Mouse (Mus musculus): Measurements from ENCODE around the gene BC030867. TPM values are rescaled to one million over a fixed set of nuclear protein-coding genes. Genes with fewer than 3 reads are reported as not detected.

BC030867 gene
- polyA plus RNA-seq, 1 experiment from 2014 or later, result 2.5 TPM

DNA sequence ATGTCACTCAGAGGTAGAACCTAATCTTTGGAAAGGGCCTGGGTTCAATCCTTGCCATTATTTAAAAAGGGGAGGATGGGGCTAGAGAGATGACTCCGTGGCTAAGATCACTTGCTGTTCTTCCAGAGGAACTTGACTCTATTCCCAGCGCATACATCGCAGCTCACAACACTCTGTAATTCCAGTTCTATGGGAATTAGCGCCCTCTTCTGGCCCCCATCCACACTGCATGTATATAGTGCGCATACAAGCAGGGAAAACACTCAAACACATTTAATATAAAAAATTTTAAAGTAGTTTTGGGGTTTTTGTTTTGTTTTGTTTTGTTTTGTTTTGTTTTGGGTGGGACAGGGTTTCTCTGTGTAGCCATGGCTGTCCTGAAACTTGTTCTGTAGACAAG is 6.8 kb upstream of the BC030867 start:
- Histone ChIP-seq H3K9ac (no peak overlapping the region), H3K4me1 (peaks cover 19% of the 10 kb centered on the region), H3K4me2 (no peak overlapping the region), H3K36me3 (replicated peaks) (no peaks in the 10 kb centered on the region), H3K4me3 (no peak overlapping the region), H3K27me3 (replicated peaks) (no peaks in the 10 kb centered on the region), H3K27ac (no peak overlapping the region), H3K9me3 (no peaks in the 10 kb centered on the region)
- WGBS, result 57% methylated on average over 5 of the region's 5 CpGs
- ATAC-seq (replicated peaks), result no peak

DNA sequence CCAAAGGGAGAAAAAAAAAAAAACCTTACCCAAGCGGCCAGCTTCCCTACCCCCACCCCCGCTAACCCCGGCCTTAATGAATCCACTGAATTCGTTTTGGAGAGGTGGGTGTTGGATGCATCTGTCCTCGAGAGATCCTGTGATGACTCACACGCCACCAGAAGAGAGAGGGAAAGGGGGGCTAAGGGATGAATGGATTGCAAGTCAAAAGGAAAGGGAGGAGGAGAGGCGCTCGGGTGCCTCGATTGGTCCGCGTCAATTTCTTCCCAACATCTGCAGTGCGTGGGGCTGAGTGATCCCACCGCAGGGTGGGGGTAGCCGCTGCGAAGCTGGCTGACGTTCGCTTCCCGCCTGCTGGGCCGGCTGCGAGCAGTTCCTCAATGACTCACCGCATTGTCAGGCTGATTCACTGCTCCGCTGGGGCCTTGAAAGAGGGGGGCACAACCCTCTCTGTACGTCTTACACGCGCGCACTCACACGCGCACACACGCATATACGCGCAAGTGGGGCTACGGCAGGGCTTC is 3.7 kb upstream of the BC030867 start:
- H3K4me2 ChIP-seq, result peak overlapping the region; percentile 74

DNA sequence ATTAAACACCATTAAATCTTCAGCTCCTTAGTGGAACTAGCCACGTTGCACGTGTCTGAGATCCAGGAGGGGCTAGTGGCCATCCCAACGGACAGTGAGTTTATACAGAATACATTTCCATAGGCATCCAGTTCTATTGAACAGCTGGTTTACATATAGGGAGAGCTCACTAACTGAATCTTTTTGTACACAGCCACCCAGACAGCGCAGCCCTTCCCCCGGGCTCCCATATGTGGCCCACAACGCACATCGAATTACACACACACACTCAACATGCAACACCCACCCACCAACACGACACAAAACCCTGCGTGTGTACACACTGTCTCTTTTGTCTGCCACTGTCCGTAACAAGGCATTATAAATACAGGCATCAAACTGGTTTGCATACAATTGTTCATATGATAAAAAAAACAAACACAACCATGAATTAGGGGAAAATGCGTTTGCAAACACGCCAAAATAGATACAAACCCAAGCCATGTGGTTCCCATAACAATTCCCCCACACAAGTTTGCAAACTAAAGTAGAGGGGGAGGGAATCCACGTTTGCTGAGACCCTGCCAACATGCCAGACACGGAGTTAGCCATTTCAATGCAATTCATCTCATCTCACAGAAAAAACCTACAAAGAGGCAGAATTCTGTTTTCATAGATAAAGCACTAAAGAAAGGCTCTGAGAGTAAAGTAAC is 3.0 kb upstream of the BC030867 start:
- Histone ChIP-seq H3K4me1 (peaks cover 27% of the 10 kb centered on the region), H3K4me2 (peak overlapping the region; percentile 74), H3K27ac (peak overlapping the region; percentile 57), H3K27me3 (replicated peaks) (no peaks in the 10 kb centered on the region), H3K4me3 (peak overlapping the region; percentile 38), H3K9ac (peak overlapping the region; percentile 53), H3K9me3 (no peaks in the 10 kb centered on the region), H3K36me3 (replicated peaks) (no peaks in the 10 kb centered on the region)
- WGBS, result 47% methylated on average over 14 of the region's 14 CpGs
- peak; percentile 31 for ATAC-seq (replicated peaks)

More for the DNA sequence above, 3.7 kb upstream of the BC030867 start:
- no peaks in the 10 kb centered on the region for H3K36me3 ChIP-seq (replicated peaks)
- peaks cover 27% of the 10 kb centered on the region for H3K4me1 ChIP-seq
- WGBS, result under 1% methylated on average over 32 of the region's 32 CpGs
- no peaks in the 10 kb centered on the region for H3K9me3 ChIP-seq
- peak overlapping the region; percentile 38 for H3K4me3 ChIP-seq
- peak overlapping the region; percentile 57 for H3K27ac ChIP-seq
- peak overlapping the region; percentile 53 for H3K9ac ChIP-seq
- no peaks in the 10 kb centered on the region for H3K27me3 ChIP-seq (replicated peaks)
- ATAC-seq (replicated peaks), result peak; percentile 85

DNA sequence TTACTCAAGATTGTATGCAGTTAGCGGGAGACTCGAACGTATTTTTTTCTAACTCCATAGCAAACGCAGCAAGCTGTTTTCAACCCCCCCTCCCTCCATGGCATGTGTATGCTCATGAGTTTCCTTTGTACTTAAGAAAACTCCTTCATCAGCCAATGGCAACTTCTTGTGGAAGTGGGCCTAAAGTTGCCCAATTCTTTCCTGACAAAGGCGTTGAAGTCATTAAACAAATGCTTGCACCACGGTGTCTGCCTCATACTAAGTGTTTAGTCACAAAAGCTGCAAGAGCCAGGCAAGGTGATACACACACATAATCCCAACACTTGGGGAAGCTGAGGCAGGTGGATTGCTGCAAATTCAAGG is 2.4 kb upstream of the BC030867 start:
- peaks cover 27% of the 10 kb centered on the region for H3K4me1 ChIP-seq
- no peaks in the 10 kb centered on the region for H3K36me3 ChIP-seq (replicated peaks)
- H3K9me3 ChIP-seq, result no peaks in the 10 kb centered on the region
- no peaks in the 10 kb centered on the region for H3K27me3 ChIP-seq (replicated peaks)
- ATAC-seq (replicated peaks), result no peak
- no peak overlapping the region for H3K9ac ChIP-seq
- H3K4me2 ChIP-seq, result no peak overlapping the region
- 83% methylated on average over 6 of the region's 6 CpGs for WGBS
- no peak overlapping the region for H3K27ac ChIP-seq
- H3K4me3 ChIP-seq, result no peak overlapping the region

DNA sequence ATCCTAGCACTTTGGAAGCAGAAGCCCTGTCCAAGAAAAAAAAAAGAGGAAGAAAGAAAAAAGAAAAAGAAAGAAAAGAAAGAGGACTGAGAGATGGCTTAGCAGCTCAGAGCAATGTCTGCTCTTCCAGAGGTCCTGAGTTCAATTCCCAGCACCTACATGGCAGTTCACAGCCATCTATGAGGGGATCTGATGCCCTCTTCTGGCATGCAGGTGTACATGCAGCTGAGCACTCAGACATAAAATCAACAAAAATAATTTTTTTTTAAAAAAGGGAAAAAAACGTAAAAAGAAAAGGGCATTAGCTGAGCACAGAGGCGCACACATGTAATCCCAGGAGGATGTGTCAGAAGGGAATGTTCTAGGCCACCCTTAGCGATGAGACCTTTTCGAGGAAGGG is 1.8 kb upstream of the BC030867 start:
- no peak for ATAC-seq (replicated peaks)
- Histone ChIP-seq H3K27me3 (replicated peaks) (no peaks in the 10 kb centered on the region), H3K36me3 (replicated peaks) (no peaks in the 10 kb centered on the region), H3K9me3 (no peaks in the 10 kb centered on the region), H3K27ac (no peak overlapping the region), H3K4me1 (peaks cover 27% of the 10 kb centered on the region), H3K4me2 (no peak overlapping the region), H3K9ac (no peak overlapping the region), H3K4me3 (no peak overlapping the region)
- WGBS, result 90% methylated on average over 4 of the region's 4 CpGs

DNA sequence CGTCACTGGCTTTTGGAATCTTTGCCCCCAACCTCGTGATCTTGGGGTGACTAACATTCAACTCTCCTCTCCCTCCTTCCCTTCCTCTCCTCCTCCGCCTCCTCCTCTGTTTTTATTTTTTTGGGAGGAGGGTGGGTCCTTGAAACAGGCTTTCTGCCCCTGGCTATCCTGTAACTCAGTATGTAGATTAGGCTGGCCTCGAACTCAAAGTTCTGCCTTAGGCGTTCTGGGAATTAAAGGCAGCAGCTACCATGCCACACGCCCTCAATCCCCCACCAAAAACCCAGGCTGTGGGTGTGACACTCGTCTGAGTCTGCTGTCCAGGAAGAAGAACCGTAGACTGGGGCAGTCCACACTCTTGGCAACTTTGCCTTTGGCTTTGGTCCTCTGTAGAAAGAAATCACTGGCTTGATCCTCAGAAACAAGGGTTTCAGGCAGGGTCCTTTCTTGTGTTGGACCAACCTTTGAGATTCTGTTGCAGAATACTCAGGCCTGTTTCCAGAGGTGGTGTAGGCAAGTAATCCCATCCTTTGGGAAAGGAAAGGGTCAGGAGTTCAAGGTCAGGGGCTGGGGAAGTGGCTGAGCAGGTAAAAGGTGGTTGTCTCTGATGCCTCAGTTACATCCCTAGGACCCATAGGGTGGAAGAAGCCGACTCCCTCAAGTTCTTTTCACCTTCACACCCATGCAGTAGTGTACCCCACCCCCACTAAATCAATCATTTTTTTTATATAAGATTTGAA is 839 bp downstream of the BC030867 start:
- Histone ChIP-seq H3K4me3 (peak overlapping the region; percentile 40), H3K27me3 (replicated peaks) (no peaks in the 10 kb centered on the region), H3K27ac (no peak overlapping the region), H3K36me3 (replicated peaks) (no peaks in the 10 kb centered on the region), H3K9ac (no peak overlapping the region), H3K9me3 (no peaks in the 10 kb centered on the region), H3K4me1 (peaks cover 25% of the 10 kb centered on the region), H3K4me2 (peak overlapping the region; percentile 79)
- ATAC-seq (replicated peaks), result no peak
- 12% methylated on average over 9 of the region's 9 CpGs for WGBS

DNA sequence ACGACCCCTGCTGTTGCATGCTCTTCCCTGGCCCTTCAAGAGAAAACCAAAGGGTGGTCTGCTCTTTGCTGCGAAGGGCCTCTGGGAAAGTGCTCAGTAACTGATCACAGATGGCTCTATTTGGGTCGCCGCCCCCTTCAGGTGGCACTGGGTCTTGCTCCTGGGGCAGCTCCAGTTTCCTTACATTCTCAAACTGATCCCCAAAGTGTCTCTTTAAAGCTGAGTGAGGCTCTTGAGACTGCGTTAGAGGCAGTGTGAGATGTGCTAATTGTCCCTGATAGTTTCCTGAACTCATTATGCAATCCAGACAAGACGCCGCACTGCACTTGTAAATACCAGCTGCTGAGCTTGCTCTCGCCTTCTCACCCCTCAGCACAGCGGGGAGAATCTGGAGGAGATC is 8.8 kb downstream of the BC030867 start:
- Histone ChIP-seq H3K36me3 (replicated peaks) (no peaks in the 10 kb centered on the region), H3K9ac (no peak overlapping the region), H3K4me1 (peaks cover 7% of the 10 kb centered on the region; the same call in 1 of the 2 replicates), H3K4me2 (no peak overlapping the region), H3K4me3 (no peak overlapping the region), H3K9me3 (no peaks in the 10 kb centered on the region), H3K27me3 (replicated peaks) (no peaks in the 10 kb centered on the region), H3K27ac (no peak overlapping the region)
- WGBS, result 22% methylated on average over 9 of the region's 9 CpGs
- no peak for ATAC-seq (replicated peaks)

DNA sequence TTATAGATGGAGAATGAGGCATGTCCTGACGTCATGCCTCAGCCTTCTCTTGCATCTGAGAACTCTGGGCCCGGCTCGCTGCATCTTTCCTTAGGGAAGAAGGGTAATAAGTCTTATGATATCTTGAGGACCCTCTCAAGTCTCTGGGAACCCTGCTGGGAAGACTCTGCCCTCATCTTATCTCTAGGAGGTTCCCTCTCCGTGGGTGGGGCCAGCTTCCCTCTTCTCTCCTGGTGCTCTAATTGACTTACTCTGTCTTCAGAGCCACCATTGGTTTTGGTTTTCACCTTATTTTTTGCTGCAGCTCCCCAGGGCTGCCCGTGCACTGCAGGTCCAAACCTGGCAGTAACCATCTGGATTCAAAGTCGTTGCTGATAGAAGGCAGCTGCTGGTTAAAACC is 9.4 kb downstream of the BC030867 start:
- no peak overlapping the region for H3K4me2 ChIP-seq
- H3K9me3 ChIP-seq, result no peaks in the 10 kb centered on the region
- WGBS, result 87% methylated on average over 6 of the region's 6 CpGs
- no peak overlapping the region for H3K9ac ChIP-seq
- no peak for ATAC-seq (replicated peaks)
- H3K27ac ChIP-seq, result no peak overlapping the region
- no peaks in the 10 kb centered on the region for H3K27me3 ChIP-seq (replicated peaks)
- H3K36me3 ChIP-seq (replicated peaks), result no peaks in the 10 kb centered on the region
- peaks cover 7% of the 10 kb centered on the region; the same call in 1 of the 2 replicates for H3K4me1 ChIP-seq
- no peak overlapping the region for H3K4me3 ChIP-seq

DNA sequence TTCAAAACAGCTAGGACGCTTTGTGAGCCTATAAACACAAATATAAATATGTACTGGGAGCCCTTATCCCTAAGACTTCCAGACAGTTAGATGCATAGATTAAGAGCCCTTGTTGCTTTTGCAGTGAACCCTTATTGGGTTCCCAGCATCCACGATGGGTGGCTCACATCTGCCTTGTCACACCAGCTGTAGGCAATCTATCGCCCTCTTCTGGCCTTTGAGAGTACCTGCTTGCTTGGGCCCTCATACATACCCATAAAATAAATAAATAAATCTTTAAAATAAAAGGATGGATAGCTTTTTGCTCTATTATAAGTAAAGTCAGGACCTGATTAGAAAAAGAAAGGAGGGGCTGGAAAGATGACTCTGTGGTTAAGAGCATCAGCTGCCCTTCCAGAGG is 9.8 kb downstream of the BC030867 start:
- peaks cover 7% of the 10 kb centered on the region; the same call in 1 of the 2 replicates for H3K4me1 ChIP-seq
- no peak overlapping the region for H3K4me2 ChIP-seq
- no peaks in the 10 kb centered on the region for H3K9me3 ChIP-seq
- no peaks in the 10 kb centered on the region for H3K27me3 ChIP-seq (replicated peaks)
- H3K9ac ChIP-seq, result no peak overlapping the region
- ATAC-seq (replicated peaks), result no peak
- WGBS, result 94% methylated on average over 3 of the region's 3 CpGs
- no peak overlapping the region for H3K4me3 ChIP-seq
- H3K36me3 ChIP-seq (replicated peaks), result no peaks in the 10 kb centered on the region
- H3K27ac ChIP-seq, result no peak overlapping the region

DNA sequence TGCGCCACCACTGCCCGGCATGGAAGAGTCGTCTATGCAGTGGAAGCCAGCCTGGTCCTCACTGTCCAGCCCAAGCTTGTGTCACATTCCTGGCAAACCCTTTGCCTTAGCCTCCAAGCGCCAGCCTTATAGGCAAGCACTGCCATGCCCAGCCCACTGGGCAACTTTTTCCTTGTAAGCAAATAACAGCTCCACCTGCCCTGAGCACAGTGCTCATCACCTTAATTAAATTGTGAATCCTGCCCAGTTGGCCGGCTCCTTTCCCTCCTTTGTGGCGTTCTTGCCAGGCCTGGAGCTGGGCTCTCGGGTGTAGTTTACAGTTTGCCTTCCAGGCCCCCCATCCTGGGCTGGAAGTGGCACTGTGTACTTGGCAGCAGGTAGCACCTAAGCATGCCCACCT is 14.5 kb downstream of the BC030867 start:
- no peak for ATAC-seq (replicated peaks)

DNA sequence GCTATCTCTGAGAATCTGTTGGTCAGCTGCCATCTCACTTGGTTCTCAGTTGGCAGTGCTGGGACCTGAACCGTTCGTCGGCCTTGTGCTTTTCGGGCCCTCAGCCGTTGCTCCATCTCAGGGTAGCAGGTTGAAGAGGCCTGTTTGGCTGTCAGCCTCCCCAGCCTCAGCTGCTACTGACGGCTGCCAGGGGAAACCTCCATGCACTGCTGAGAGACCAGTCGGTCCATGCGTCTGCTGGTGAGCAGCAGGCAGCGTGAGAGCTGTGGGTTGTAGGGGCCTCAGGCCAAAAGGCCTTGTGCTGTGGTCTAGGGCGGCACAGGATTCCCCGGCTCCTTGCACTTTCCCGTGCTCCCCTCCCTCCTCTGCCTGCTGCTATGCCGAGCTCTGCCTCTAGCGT is 17.1 kb downstream of the BC030867 start:
- WGBS, result 71% methylated on average over 14 of the region's 14 CpGs
- Histone ChIP-seq H3K4me2 (no peak overlapping the region), H3K9ac (no peak overlapping the region), H3K4me1 (peaks cover 6% of the 10 kb centered on the region), H3K27ac (no peak overlapping the region), H3K9me3 (no peaks in the 10 kb centered on the region), H3K27me3 (replicated peaks) (no peaks in the 10 kb centered on the region), H3K36me3 (replicated peaks) (no peaks in the 10 kb centered on the region), H3K4me3 (no peak overlapping the region)
- ATAC-seq (replicated peaks), result no peak

More for the DNA sequence above, 14.5 kb downstream of the BC030867 start:
- Histone ChIP-seq H3K4me2 (no peak overlapping the region), H3K4me1 (peaks cover 6% of the 10 kb centered on the region), H3K4me3 (no peak overlapping the region), H3K27ac (no peak overlapping the region), H3K36me3 (replicated peaks) (no peaks in the 10 kb centered on the region), H3K9me3 (no peaks in the 10 kb centered on the region), H3K27me3 (replicated peaks) (no peaks in the 10 kb centered on the region), H3K9ac (no peak overlapping the region)
- 90% methylated on average over 7 of the region's 7 CpGs for WGBS

DNA sequence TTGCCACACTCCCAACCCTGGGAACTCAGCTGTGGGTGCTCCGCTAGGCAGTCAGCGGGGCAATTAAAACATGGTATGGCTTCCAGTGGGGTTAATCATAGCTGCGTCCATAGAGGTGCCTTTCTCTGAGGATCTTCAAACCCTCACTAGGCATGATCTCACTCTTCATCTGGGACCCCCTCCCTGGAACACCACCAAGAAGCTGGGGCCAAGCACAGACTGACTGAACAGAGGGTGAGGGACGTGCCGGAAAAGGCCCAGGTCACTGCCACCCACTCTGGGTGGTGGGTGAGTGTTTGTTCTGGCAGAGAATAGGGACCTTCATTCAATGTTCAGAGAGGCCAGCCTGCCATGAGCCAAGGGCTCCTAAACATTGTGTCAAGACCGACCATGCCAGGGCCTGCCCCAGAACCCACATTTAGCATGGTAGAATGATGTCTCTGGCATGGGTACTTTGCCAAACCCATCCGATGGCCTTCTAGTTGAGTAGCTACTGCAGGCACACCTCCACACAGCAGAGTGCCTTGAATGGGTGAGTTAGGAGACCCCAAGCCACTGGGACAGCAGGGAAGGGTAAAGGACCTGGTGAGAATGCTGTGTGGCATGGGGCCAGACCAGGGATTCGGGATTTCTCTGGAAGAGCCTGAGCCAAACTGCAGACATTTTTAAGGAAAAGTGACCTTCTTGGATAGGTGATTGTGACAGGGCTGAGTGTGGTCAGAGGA is 18.1 kb downstream of the BC030867 start:
- no peaks in the 10 kb centered on the region for H3K27me3 ChIP-seq (replicated peaks)
- no peak overlapping the region for H3K27ac ChIP-seq
- ATAC-seq (replicated peaks), result no peak
- WGBS, result 84% methylated on average over 8 of the region's 8 CpGs
- H3K4me1 ChIP-seq, result peaks cover 6% of the 10 kb centered on the region
- no peak overlapping the region for H3K9ac ChIP-seq
- H3K4me3 ChIP-seq, result no peak overlapping the region
- H3K9me3 ChIP-seq, result no peaks in the 10 kb centered on the region
- H3K36me3 ChIP-seq (replicated peaks), result no peaks in the 10 kb centered on the region
- H3K4me2 ChIP-seq, result no peak overlapping the region

Data from midbrain, embryonic 15.5 days (tissue).